Mouse (Mus musculus) cerebellum, adult 9-11 months (tissue): ENCODE measurements around the gene Hexb.
A peak's percentile ranks its signal among the peaks of the same experiment; 100 is the strongest.

Experiments
- DNase-seq: peaks from one replicate; pipeline ENCODE4 v3.0.0; 2022

Hexb gene

DNA sequence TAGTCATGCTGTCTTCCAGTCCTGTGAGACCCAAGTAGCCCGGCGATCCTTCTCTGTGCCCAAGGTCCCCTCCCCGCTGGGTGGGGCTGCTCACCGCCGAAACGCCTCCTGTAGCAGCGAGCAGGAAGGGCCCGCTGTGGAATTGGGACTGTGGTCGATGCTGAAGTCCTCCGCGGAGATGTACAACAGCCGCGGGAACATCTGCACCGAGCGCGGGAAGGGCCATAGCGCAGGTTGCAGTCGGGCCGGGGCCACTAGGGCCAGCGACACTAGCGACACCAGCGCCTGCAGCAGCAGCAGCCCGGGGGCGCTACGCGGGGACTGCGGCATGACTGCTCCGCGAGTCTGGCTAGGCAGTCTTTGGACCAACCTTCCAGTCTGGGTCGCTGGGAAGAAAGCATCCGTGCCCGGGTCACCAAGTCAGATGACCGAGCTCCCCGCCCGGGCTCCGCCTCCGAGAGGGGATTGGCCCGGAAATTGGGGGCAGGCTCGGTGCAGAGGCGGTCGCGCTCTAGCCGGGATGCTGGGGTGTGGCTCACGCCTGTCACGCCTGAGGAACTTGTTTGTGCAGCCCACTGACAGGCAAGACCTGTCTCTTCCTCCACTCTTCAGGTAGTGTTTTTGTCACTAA, at the start of gene Hexb:
TSS of gene Hexb (minus strand) at position 426 of the 631 bp plus-strand sequence.
- peak; percentile 88 for DNase-seq

DNA sequence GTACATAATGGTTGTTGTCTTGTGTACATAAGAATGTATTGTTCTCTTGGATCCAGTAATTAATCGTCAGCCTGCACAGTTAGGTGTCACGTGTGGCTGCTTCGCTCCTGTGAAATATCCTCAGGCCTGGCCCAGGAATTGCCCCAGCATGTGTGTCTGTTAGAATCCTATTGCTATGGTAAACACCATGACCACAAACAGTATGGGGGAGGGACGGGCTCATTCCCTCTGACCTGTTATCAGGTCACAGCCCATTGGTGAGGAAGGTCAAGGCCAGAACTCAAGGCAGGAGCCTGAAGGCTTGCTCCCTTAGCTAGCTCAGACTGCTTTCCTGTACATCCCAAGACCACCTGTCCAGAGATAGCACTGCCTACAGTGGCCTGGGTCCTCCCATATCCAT, 49.6 kb upstream of the Hexb start:
- no peak for DNase-seq

DNA sequence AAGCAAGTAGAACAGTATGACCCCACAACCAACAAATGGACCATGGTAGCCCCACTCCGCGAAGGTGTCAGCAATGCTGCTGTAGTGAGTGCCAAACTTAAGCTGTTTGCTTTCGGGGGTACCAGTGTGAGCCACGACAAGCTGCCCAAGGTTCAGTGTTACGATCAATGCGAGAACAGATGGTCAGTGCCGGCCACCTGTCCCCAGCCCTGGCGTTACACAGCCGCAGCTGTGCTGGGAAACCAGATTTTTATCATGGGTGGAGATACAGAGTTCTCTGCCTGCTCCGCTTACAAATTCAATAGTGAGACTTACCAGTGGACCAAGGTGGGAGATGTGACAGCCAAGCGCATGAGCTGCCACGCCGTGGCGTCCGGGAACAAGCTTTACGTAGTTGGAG, 48.1 kb upstream of the Hexb start:
- DNase-seq: no peak

DNA sequence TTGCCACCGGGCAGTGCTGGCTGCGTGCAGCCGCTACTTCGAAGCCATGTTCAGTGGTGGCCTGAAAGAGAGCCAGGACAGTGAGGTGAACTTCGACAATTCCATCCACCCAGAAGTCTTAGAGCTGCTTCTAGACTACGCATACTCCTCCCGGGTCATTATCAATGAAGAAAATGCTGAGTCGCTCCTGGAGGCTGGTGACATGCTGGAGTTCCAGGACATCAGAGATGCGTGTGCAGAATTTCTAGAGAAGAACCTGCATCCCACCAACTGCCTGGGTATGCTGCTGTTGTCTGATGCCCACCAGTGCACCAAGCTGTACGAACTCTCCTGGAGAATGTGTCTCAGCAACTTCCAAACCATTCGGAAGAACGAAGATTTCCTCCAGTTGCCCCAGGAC, 47.0 kb upstream of the Hexb start:
- no peak for DNase-seq

DNA sequence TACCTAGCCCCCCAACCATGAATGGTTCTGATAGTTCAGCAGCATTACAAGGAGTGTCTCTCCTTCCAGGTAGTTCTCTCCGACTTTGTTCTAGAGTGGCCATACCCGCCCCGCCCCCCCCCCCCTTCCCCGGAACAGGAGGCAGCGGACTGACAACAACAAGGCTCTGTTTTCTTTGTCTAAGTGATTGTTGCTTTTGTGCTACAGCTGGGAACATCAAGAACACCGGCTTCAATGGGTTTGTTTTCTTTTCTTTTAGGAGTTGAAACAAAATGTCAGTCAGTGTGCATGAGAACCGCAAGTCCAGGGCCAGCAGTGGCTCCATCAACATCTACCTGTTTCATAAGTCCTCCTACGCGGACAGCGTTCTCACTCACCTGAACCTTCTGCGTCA, 46.6 kb upstream of the Hexb start:
- DNase-seq: no peak

DNA sequence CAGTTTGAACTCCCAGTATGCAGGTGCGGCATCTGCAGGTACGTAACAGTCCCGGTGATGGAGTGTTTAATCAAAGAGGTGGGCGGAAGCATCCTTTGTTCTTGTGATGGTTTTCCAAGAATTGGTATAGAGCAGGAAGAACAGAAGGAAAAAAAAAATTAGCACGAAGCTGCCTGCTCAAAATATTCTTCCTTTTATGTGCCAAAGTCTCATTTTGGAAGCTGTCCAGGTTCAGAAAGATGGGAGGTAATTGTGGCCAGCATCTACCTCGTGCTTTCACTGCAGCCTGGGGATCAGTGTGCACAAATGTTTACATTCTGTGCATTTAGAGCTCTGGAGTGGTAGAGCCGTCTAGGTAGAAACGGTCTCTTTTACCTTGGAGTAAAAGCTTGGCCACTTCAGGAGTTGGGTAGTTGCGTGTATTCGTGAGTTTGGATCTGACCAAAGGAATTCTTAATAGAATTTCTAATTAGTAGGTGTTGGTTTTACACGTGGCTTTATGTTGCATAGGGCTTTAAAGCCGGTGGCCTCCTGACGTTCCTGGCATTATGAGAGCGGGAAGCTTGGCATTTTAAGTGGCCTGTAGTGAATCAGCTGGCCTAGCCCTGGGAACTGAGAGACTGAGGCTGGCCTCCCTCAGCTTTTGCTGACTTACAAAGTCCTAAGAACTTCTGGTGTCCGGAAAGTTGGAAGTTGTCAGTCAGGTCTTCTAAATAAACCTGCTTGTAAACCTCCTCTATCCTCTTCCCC, 46.0 kb upstream of the Hexb start:
- DNase-seq: no peak

DNA sequence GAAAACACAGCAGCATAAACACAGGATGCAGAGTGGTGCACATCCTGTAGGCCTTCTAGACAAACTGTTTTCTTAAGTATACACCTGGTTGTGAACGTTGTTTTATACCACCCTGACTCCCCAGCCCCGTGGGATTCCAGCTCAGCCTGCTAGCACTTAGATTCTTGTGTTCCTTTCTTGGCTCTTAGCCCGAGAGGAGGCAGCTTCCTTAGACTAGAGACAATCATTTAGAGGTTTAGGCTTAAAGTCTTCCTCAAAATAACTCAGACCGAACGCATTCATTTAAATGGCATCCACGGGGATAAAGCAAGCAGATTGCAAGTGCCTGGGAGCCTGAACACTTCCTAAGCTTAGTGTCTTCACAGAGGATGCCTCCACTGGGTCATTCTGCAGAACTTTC, 44.6 kb upstream of the Hexb start:
- no peak for DNase-seq

DNA sequence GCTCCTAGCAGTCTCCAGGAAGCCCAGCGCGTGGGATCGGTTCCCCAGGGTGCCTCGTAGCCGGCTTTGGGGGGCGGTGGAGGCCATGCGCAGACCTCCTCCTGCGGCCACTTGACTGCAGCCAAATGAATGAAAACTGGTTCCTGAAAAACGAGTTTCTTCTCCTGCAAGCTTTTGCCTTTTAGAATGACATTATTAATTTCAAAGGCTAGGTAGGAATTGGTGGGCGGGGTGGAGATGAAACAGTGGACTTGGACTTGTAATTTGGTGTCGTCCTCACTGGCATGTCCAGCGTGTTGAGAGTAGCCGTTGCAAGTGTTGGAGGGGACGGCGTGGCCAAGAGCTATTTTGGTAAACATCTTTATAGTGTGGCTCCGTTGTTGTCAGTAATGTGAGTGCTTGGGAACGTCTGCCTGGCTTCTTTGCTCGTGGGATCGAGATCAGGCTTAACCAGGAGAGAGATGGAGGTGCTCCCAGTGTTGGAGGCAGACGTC, 43.7 kb upstream of the Hexb start:
- DNase-seq: no peak

DNA sequence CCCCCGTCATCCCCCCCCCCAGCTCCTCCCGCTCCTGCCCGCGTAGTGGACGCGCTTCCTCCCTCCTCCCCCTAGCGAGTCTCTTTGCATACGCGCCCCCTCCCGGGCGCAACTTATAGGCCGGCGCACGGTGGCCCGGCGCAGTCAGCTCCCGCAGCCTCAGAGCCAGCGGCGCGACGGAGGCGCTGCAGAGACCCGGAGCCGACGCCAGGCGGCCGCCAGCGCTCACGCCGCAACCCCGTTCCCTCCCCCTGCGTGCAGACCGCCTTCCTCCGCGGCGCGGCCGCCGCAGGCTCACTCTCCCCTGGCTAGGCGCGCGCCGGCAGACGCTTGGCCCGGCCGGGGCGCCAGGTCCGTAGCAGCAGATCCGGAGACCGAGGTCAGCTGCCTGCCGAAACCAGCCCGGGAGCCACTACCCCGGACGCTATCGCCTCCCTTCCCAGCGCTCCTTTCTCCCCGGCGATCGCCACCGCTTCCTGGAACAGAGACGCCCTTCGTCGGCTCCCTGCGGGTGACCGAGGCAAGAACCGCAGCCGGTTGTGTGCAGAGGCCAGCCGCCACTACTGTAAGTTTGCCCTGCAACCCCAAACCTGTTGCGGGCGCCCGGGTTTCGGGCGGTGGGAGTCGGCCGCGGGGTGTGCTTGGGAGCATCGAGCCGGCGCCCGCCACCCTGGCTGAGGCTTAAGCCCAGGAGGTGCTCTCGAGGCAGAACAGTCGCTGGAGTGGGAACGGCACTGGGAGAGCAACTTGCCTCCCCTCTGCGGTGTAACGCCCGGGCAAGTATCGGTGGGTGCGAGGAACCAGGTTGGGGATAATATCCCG, 43.0 kb upstream of the Hexb start, which contains the start of gene Enc1:
TSS of gene Enc1 (plus strand) at position 141 of the 822 bp plus-strand sequence.
- DNase-seq: peak; percentile 55

DNA sequence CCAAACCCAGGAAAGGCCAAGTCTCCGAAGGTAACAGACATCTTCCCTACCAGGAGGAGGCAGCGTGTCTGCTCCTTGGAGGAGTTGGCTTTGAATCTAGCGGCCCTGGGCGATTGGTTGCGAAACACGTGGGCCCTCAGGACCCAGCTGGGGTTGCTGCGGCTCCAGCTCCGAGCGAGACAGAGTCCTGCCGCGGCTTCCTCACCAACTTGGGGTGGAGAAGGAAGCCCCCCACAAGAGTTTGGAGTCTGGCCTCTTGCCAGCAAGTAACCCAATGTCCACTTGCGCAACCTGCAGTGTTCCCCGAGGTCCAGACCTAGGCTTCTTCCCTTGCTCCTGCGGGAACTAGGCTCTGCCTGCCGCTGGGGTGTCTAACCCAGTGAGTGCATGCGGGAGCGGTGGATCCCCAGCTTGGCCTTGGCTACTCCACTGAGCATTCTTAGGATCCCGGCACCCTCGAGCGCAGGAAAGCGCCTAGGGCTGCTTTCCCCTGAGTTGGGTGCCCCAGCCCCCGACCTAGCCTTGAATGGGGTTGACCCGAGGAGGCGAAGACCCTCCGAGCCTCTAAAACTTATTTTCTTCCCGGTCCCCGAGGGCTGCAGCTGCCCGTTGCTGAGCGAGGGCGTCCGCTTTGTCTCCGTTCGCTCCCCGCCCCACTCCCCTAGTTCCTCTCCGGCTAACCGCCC, 42.3 kb upstream of the Hexb start:
- DNase-seq: peak; percentile 48

DNA sequence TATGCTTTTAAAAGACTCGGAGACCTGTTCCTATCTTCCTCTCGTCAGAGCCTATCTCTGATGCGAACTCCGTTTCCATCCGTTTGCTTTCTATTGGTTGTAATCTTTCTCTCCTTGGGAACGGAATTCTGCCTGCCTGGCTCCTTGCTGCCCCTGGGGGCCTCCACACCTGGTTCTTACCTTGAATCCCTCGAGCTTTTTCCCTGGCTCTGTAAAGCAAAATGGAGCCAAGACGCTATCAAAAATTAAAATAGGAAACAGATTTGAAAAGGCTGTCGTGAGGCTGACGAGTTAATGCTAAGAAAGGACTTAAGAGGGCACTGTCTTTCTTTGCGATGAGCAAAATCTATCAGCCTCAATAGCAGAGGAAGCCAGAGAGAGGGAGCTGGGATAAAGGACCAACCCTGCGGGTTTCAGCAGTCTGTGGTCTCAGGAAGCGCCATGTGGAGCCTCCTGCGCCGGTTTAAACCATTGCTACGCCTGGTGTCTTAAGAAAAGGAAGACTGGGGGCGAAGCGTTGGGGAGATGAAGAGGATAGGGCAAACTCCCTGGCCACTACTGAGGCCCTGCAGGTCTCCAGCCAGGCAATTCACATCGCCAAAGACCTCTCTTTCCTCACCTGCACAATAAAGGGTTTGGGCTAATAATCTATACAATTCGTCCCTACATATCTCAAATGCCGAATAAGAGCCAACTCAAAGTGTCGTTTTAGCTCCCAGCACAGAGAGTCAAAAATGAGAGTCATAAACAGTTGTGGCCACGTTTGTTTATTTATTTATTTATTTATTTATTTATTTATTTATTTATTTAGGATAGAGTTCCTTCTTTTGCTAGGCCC, 41.4 kb upstream of the Hexb start:
- peak; percentile 34 for DNase-seq

DNA sequence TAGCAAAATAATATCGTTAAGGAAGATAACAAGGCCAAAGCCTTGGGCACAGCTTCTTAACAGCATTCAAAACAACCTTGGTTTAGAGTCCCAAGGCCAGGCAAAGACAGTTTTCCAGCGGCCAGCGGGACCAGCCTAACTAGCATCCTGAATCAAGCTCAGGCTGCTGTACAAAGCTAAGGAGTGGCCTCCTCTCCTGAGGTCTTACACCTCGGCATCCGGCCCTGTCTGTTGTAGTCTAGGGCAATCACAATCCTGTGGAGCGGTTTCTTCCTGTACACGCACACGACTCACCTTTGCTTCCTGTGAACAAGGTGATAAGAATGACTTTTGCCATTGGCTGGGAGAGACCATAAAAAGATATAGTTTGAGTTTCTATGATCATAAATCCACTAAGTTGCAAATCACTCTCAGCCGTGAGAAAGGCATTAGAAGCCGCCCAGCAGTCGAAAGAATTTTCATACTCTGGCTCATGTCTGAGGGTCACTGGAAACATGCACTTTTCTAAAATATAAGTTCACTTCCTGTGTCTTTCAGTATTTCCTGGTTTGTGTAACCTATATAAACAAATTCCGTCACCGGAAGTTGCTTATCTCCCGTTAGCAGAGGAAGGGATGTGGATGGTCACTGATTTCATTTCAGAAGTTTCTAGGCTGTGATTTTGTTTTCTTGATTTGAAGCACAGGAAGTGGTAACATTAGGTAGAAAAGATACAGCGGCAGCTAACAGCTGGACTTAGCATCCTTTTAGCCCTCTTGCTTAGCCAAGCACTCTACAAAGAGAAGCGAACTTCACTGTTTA, 40.2 kb upstream of the Hexb start:
- DNase-seq: no peak

DNA sequence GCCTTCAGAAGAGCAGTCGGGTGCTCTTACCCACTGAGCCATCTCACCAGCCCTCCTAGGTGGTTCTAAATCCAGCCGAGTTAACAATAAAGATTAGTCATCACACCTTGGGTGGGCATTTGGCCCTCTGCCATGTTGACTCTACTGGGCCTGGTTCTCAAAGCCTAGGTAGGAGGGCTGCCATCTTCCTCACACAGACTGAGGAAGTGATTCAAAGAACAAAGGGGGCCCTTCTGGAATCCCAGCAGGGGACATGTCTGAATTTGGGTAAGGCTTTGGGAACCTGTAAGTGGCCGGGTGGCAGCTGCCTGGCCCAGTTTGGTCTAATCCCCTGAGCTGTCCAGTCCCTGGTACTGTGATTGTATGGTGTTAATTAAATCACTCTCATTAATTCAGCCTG, 39.5 kb upstream of the Hexb start:
- DNase-seq: no peak

DNA sequence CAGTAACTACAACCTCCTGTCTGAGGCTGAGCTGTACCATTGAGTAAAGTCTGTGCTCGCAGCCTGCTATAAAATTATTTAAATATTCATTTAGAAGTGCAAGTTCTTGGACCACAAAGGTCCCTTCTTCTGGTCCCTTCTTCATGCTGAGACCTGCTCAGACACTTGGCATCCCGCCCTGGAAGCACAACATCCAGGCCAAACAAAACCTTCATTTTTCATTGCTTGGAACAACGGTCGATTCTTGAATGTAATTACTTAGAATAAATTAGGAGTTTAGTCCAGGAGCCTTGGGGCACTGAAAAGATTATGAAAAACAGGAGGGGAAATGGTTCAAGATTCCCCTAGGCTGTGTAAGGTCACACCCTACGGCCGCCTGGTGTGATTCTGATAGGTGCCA, 37.8 kb upstream of the Hexb start:
- DNase-seq: no peak

DNA sequence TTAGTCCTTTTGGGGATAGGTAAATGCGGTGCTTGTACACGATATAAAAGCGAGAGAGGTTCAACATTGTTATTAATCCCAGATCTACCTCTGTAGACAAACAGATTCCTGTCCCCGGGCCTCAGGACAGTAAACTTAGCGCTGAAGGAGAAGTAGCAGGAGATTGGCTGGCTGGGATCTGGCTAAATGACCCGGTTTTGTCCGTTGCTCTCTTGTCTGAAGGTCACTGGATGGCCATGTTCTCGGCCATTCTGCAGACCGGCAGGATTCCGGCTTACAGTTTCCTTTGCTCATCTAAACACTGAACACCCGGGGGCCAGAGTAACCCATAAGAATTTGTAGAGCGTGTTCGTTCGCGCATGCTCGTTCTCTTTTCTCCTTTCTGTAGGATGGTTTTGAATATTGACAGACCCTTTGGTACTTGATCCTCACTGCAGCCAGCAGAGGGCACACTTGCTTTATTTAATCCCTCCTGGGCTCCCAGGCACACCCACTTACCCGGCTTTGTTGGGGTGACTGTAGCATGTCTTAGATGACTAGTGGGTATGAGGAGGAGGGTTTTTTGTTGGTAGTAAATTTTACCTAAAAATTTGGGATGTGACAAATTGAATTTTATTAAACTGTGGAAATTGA, 36.7 kb upstream of the Hexb start:
- DNase-seq: peak; percentile 63

DNA sequence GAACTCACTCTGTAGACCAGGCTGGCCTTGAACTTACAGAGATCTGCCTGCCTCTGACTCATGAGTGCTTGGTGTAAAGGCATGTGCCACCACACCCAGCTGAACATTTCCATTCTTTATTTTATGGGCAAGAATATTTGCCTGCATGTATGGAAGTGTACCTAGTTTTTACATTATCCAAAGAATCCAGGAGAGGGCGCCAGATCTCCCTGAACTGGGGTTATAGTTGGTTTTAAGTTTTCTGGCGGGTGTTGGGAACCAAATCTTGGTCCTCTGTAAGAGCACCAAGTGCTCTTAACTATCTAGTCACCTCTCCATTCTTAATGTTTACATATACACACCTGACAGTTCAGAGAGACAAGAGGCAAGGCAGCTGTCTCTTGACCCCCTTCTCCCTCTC, 34.9 kb upstream of the Hexb start:
- no peak for DNase-seq

DNA sequence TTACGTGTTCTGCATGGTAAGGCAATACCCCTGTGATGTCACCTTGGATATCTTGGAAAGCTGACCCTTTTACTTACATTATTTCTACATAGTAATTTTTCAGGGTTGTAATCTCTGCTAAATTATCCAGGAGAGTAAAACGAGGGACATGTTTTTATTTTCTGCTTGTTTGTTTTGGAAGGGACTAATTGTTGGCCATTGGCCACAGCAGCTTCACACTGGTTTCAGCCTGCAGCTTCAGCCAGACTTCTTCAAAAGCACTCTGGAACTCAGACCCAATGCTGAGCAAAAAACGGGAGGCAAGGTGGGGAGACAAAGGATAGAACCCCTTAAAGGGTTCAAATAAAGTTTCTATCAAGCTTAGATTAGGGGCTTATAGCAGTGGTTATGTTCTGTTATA, 31.9 kb upstream of the Hexb start:
- DNase-seq: no peak

DNA sequence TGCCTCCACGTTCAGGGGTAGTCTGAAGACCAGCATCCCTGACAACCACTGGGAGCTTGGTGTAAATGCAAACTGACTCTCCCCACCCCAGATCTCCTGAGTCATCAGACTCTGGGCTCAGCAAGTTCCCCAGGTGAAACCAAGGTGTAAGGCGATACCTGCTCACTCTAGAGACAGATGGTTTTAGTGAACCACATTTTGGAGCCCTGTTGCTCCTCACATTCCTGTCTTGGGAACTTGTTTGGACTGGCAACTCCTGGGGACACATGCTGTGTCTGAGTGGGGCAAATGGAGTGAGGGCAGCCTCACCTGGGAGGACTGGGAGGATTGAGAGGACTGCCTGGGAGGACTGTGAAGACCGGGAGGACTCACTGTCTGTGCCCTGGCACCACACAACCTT, 29.6 kb upstream of the Hexb start:
- no peak for DNase-seq

DNA sequence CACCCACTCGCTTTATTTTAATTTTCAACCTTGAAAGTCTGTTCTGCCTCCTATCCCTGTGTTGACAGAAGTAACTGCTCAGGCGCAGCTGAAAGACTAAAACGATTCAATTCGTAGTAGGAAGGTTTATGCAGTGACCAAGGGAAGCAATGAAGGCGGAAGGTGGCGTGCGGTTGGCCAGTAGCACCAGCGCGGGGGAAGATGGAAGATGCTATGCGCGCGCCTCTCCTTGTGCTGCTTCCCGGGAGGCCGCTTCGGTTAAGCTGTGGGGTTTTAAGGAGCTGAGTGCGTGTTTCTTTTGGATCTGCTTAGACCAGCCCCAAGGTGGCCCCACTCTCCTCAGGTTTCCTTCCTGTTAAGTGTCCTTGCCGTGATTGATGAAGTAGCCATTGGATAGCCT, 27.0 kb upstream of the Hexb start:
- no peak for DNase-seq

DNA sequence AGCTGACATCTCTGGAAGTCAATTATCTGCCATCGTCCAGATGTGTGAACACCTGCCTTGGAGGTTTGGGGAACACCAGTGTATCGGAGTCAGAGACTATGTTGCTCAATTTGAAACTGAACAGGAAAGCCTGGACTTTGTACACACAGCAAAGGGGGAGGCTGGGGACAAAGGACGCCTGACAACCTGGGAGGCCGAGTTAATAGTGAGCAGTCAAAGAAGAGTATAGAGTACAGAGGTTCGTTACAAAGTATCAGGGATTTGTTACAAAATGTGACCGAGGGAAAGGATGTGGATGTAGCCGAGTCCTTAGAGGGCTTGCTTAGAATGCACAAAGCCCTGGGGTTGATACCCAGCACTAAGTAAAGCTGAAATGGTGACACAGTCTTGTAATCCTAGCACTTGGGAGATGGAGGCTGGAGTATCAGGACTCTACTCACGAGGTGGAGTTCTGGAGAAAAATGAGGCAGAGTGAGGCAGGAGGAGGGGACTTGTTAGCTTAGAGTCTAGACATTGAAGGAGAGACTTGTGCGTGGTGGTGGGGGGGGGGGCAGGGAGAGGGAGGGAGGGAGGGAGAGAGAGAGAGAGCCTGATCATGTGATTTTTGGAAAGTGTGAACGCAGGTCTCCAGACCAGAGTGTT, 26.3 kb upstream of the Hexb start:
- DNase-seq: no peak
